9 mouse cellular contexts compared by ENCODE assay signal in genomic region chr5:140264825-140265575, GRCm38 (mm10). TPM values are rescaled to one million over a fixed set of nuclear protein-coding genes. Genes with fewer than 3 reads are reported as not detected.
DNase-seq lines count a peak whose midpoint lies in the region; ATAC-seq and TF ChIP-seq lines count a peak whose summit lies in the region.
"Had no signal": no experiment of that assay in that cellular context is flagged by ENCODE, and none has a peak within 500 bp of the region (broad histone marks: within the 10 kb centered on the region; RNA-seq: fewer than 3 reads in every experiment).

No protein-coding gene starts in this region.

- H3K9me3 ChIP-seq in forebrain, embryonic 11.5 days (ENCODE audit: control insufficient read depth, low read length): no peaks in the 10 kb centered on the region
- H3K9me3 ChIP-seq in hindbrain, embryonic 15.5 days: no peaks in the 10 kb centered on the region
- H3K9me3 ChIP-seq: stomach, embryonic 15.5 days had no signal

- no peak for TF ChIP-seq POLR2A in cerebellum, adult 2 months (IDR thresholded peaks at IDR 0.05; ENCODE audit: borderline replicate concordance, insufficient read depth, low read length)

- no peaks in the 10 kb centered on the region for H3K27me3 ChIP-seq in cerebellum, adult 2 months (ENCODE audit: control insufficient read depth, insufficient read depth, low read length)
- no peaks in the 10 kb centered on the region for H3K27me3 ChIP-seq in forebrain, embryonic 11.5 days (ENCODE audit: control insufficient read depth, insufficient read depth, low read length)
- no peaks in the 10 kb centered on the region for H3K27me3 ChIP-seq in hindbrain, embryonic 15.5 days
- H3K27me3 ChIP-seq: stomach, embryonic 15.5 days had no signal

- peaks cover 11% of the 10 kb centered on the region; the same call in 1 of the 2 replicates for H3K4me1 ChIP-seq in cerebellum, adult 2 months (ENCODE audit: control insufficient read depth, insufficient read depth, low read length)
- H3K4me1 ChIP-seq in forebrain, embryonic 11.5 days (replicated peaks; ENCODE audit: control insufficient read depth, insufficient read depth, low read length): peaks cover 19% of the 10 kb centered on the region
- peaks cover 20% of the 10 kb centered on the region for H3K4me1 ChIP-seq in hindbrain, embryonic 15.5 days (replicated peaks)
- H3K4me1 ChIP-seq: stomach, embryonic 15.5 days had no signal

- peak overlapping the region; percentile 29 for H3K9ac ChIP-seq in forebrain, embryonic 11.5 days (ENCODE audit: low read length)
- H3K9ac ChIP-seq in hindbrain, embryonic 15.5 days: no peak overlapping the region
- H3K9ac ChIP-seq: stomach, embryonic 15.5 days had no signal

- peak overlapping the region; percentile 5; the same call in 1 of the 2 replicates for H3K27ac ChIP-seq in cerebellum, adult 2 months (ENCODE audit: insufficient read depth, low read length)
- peak overlapping the region; percentile 76 for H3K27ac ChIP-seq in forebrain, embryonic 11.5 days (ENCODE audit: low read depth, low read length)
- peak overlapping the region; percentile 52; the same call in 1 of the 2 replicates for H3K27ac ChIP-seq in hindbrain, embryonic 15.5 days (replicated peaks)
- H3K27ac ChIP-seq: stomach, embryonic 15.5 days had no signal

- no peak overlapping the region for H3K4me3 ChIP-seq in cerebellum, adult 2 months (replicated peaks; ENCODE audit: insufficient read depth, low read depth, low read length)
- H3K4me3 ChIP-seq in forebrain, embryonic 11.5 days (ENCODE audit: low read depth, low read length): no peak overlapping the region
- no peak overlapping the region for H3K4me3 ChIP-seq in hindbrain, embryonic 15.5 days
- H3K4me3 ChIP-seq: stomach, embryonic 15.5 days had no signal

- no peak for DNase-seq in cerebellum, adult 2 months
- DNase-seq in cerebellum, adult 9-10 months: no peak
- DNase-seq in forebrain, embryonic 11.5 days (ENCODE audit: low spot score): no peak
- peak; percentile 70 for DNase-seq in thymus, postnatal 0 days (ENCODE audit: low spot score)
- DNase-seq in right cerebral cortex, postnatal 14 days: no peak

- no peaks in the 10 kb centered on the region for H3K36me3 ChIP-seq in forebrain, embryonic 11.5 days (ENCODE audit: control insufficient read depth, insufficient read depth, low read length)
- no peaks in the 10 kb centered on the region; the same call in 1 of the 2 replicates for H3K36me3 ChIP-seq in hindbrain, embryonic 15.5 days
- H3K36me3 ChIP-seq: stomach, embryonic 15.5 days had no signal

- no peak for TF ChIP-seq CTCF in cerebellum, adult 2 months (IDR thresholded peaks at IDR 0.05; ENCODE audit: borderline replicate concordance, insufficient read depth, low read depth, low read length)

- peak; percentile 20; the same call in 1 of the 2 replicates for ATAC-seq in forebrain, embryonic 11.5 days (replicated peaks; ENCODE audit: low FRiP score)
- peak; percentile 24; the same call in 1 of the 2 replicates for ATAC-seq in hindbrain, embryonic 15.5 days (ENCODE audit: low FRiP score, low read depth)
- peak; percentile 57; the same call in 1 of the 2 replicates for ATAC-seq in megakaryocyte, adult 5-6 weeks (ENCODE audit: poor library complexity, severe bottlenecking)
- ATAC-seq in cerebellum, adult (ENCODE audit: insufficient number of reproducible peaks, low FRiP score, low TSS enrichment): no peak

- 0 out of 2 replicates have a peak overlapping the region, but pooled peaks have one; percentile 1 for H3K4me2 ChIP-seq in forebrain, embryonic 11.5 days (ENCODE audit: low read depth, low read length, severe bottlenecking)
- H3K4me2 ChIP-seq in hindbrain, embryonic 15.5 days: no peak overlapping the region
- H3K4me2 ChIP-seq: stomach, embryonic 15.5 days had no signal

- WGBS in cerebellum, adult 2 months: 92% methylated on average over 5 of the region's 5 CpGs
- WGBS in forebrain, embryonic 11.5 days: 67% methylated on average over 5 of the region's 5 CpGs
- WGBS in hindbrain, embryonic 15.5 days: 61% methylated on average over 5 of the region's 5 CpGs

RNA-seq across cellular contexts. Expression of gene Mad1l1, which starts 56.4 kb away (rescaled TPM):
- polyA plus RNA-seq in cerebellum, adult 2 months (2012; rRNA removed): 25.3 and 25.5 TPM in 2 replicates
- 52.7 and 53.8 TPM in 2 replicates for polyA plus RNA-seq in forebrain, embryonic 11.5 days (2014; fragmentation: Nextera tagmentation; extraction: Ambion mirVana)
- 32.5 and 33.1 TPM in 2 replicates for polyA plus RNA-seq in hindbrain, embryonic 15.5 days (2015; fragmentation: Nextera tagmentation; extraction: Ambion mirVana)
- total RNA-seq in megakaryocyte, adult 5-6 weeks (2015): 7.4 and 11.6 TPM in 2 replicates
- 45.0 and 46.6 TPM in 2 replicates for total RNA-seq in megakaryocyte, adult 5-6 weeks (2017)
- polyA plus RNA-seq in thymus, postnatal 0 days (2015; fragmentation: Nextera tagmentation; extraction: Ambion mirVana): 85.6 and 88.4 TPM in 2 replicates

RNA-seq across cellular contexts. Expression of gene Nudt1, which starts 56.5 kb away (rescaled TPM):
- 10.0 and 11.5 TPM in 2 replicates for polyA plus RNA-seq in cerebellum, adult 2 months (2012; rRNA removed)
- polyA plus RNA-seq in forebrain, embryonic 11.5 days (2014; fragmentation: Nextera tagmentation; extraction: Ambion mirVana): 42.2 and 51.2 TPM in 2 replicates
- polyA plus RNA-seq in hindbrain, embryonic 15.5 days (2015; fragmentation: Nextera tagmentation; extraction: Ambion mirVana): 23.5 and 24.3 TPM in 2 replicates
- 17.5 and 19.9 TPM in 2 replicates for total RNA-seq in megakaryocyte, adult 5-6 weeks (2015)
- 11.6 and 18.4 TPM in 2 replicates for total RNA-seq in megakaryocyte, adult 5-6 weeks (2017)
- 73.8 and 74.0 TPM in 2 replicates for polyA plus RNA-seq in thymus, postnatal 0 days (2015; fragmentation: Nextera tagmentation; extraction: Ambion mirVana)

Comparison
In these comparisons a context has a peak if more than half of its experiments do, and no peak if none do; other contexts are left out.
1. H3K27ac ChIP-seq: peak in every context shown above with its lines; median percentile 76 in forebrain, embryonic 11.5 days; 52 in hindbrain, embryonic 15.5 days; 5 in cerebellum, adult 2 months.